Mouse (Mus musculus) splenic B cell, adult 2 months (primary cell): Measurements from ENCODE around the gene Hoxb7.

ENCODE experiments used
- DNase-seq: peaks from one replicate; pipeline ENCODE4 v3.0.0-alpha.2; 2011; ENCODE audit warnings: low read depth, low spot score
- H3K27me3 ChIP-seq: 2 replicates; pipeline ENCODE4 v1.6.1; 2012; ENCODE audit warnings: mild to moderate bottlenecking, low read length, moderate library complexity, mixed read lengths; ENCODE audit not compliant: control insufficient read depth, poor library complexity, insufficient read depth, severe bottlenecking
- H3K36me3 ChIP-seq: 2 replicates; pipeline ENCODE4 v1.6.1; 2012; ENCODE audit warnings: mild to moderate bottlenecking, low read length, moderate library complexity, mixed read lengths; ENCODE audit not compliant: control insufficient read depth, poor library complexity, insufficient read depth, severe bottlenecking

Hoxb7 gene

DNA sequence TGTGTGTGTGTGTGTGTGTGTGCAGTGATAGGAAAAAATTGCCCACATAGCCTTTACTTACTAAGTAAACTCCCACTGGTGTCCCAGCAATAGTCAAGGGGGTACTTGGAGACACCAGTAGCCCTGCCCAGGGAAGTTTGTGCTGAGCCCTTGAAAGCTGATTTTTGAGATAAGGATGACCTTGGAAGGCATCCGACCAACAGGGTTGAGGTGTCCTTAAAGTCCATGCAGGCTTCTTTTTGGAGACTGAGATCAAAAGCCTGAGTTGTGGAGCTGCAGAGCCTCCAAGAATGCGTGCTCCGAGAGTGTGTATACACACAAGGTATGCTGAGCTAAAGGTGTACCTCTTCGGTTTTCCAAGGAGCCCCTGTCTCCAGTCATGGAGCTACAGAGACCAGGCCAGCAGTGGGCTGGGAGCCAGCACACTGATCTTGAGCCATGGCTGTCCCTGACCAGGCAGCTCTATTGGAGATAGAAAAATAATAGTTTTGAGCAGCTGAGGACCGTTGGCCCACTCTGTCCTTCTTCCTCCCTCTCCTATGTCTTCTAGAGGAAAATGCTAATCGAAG lies 24.1 kb upstream of the Hoxb7 start:
- Histone ChIP-seq H3K36me3 (no peaks in the 10 kb centered on the region), H3K27me3 (peaks cover 1% of the 10 kb centered on the region; the same call in 1 of the 2 replicates)
- DNase-seq = no peak

DNA sequence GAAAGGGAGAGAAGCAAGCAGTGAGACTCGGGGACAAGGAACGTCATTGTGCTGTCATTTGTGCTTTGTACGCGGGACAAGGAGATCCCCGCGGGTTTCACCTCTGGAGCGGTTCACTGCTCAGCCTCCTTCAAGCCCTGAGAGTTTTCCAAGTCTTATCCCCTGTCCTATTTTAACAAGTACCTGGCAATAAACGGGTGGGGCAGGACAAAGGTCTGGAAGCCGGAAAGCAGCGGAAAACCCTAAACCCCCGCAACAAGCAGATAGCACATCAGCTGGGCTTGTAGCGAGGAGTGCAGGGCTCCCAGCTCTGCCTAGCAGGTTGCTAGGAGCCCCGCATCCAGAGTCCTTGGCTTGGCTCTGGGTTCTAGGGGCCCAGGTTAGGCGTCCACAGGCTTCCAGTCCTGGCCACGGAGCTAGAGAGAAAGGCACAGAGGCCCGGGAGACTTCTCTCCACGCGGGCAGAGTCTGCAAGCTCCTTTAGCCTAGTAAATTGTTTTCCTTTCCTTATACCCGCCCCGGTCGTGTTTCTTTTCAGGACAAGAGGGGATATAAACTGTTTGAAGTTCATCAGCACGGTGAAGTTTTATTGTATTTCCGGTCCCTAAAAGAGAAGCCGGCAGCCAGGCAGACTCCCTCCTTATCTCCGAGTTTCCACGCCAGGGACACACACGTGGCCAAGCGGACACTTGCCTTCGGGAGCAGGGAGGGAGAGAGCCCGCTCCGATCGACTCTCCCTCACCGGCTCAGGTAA lies 22.6 kb upstream of the Hoxb7 start:
- H3K27me3 ChIP-seq = peaks cover 1% of the 10 kb centered on the region; the same call in 1 of the 2 replicates
- no peak for DNase-seq
- no peaks in the 10 kb centered on the region for H3K36me3 ChIP-seq

GRCm38 (mm10) chr11:96264390-96265020 lies 21.9 kb upstream of the Hoxb7 start:
- H3K27me3 ChIP-seq = peaks cover 1% of the 10 kb centered on the region; the same call in 1 of the 2 replicates

DNA sequence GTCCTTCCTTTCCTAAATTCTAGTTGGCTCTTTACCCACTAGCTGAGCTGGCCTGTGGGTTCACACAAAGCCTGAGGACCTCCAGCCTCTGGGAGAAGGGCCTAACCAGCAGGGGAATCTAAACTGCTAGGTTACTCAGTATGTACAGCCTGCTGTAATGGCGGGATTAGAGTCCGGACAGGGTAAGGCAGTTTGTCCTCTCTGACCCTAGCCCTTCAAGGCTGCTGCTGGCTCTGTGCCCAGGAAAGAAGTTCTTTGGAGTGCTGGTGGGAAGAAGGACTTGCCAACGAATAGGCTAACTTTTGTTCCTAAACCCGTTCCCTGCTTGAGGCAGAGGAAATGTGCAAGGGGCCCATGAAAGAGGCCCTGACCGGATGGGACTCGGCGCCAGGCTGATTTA lies 20.5 kb upstream of the Hoxb7 start:
- H3K36me3 ChIP-seq = no peaks in the 10 kb centered on the region
- no peak for DNase-seq
- H3K27me3 ChIP-seq = peaks cover 4% of the 10 kb centered on the region; the same call in 1 of the 2 replicates

More at GRCm38 (mm10) chr11:96264390-96265020, 21.9 kb upstream of the Hoxb7 start:
- no peak for DNase-seq
- no peaks in the 10 kb centered on the region for H3K36me3 ChIP-seq

GRCm38 (mm10) chr11:96267021-96267920 lies 19.2 kb upstream of the Hoxb7 start:
- peaks cover 4% of the 10 kb centered on the region for H3K27me3 ChIP-seq
- no peak for DNase-seq
- no peaks in the 10 kb centered on the region for H3K36me3 ChIP-seq

- Histone ChIP-seq H3K27me3 (peaks cover 4% of the 10 kb centered on the region), H3K36me3 (no peaks in the 10 kb centered on the region)
- no peak for DNase-seq
These were observed 18.2 kb upstream of the Hoxb7 start for GRCm38 (mm10) chr11:96268031-96268745.

- Histone ChIP-seq H3K27me3 (peaks cover 4% of the 10 kb centered on the region), H3K36me3 (no peaks in the 10 kb centered on the region)
- no peak for DNase-seq
These were observed 16.6 kb upstream of the Hoxb7 start for GRCm38 (mm10) chr11:96269869-96270268.

DNA sequence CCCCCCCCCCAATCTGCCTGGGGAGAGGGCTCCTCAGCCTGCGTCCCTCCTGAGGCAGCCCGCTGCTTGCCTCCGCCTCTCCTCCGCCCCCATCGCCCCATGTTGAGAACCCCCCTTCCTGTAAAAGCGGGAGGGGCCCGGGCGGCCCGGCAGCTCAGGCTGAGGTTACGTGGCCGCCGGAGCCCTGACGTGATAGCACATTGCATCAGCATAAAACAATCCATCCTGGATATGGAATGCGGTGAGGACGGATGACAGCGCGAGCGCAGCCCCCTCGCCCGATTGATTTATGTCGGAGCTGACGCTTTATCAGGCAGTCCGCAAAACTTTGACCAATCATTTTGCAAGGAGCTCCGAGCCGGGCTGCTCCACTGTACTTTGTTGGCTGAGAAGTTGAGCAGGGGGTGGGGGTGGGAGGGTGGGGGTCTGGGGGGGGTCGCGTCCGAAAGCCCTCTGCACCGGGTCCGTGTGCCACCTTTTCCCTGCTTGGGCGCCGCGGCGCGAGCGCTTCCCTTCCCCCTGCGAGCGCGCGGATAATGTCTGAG lies 15.4 kb upstream of the Hoxb7 start, which contains the start of gene Hoxb9:
Gene Hoxb9 (plus strand): TSS at position 462 of the 545 bp plus-strand sequence.
- Histone ChIP-seq H3K36me3 (no peaks in the 10 kb centered on the region), H3K27me3 (peaks cover 3% of the 10 kb centered on the region; the same call in 1 of the 2 replicates)
- no peak for DNase-seq

DNA sequence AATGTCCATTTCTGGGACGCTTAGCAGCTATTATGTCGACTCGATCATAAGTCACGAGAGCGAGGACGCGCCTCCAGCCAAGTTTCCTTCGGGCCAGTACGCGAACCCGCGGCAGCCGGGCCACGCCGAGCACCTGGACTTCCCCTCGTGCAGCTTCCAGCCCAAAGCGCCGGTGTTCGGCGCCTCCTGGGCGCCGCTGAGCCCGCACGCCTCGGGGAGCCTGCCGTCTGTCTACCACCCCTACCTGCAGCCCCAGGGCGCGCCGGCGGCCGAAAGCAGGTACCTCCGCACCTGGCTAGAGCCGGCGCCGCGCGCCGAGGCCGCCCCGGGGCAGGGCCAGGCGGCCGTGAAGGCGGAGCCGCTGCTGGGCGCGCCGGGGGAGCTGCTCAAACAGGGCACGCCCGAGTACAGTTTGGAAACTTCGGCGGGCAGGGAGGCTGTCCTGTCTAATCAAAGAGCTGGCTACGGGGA lies 14.8 kb upstream of the Hoxb7 start:
- Histone ChIP-seq H3K27me3 (peaks cover 4% of the 10 kb centered on the region; the same call in 1 of the 2 replicates), H3K36me3 (no peaks in the 10 kb centered on the region)
- DNase-seq = no peak

- no peak for DNase-seq
- Histone ChIP-seq H3K36me3 (no peaks in the 10 kb centered on the region), H3K27me3 (peaks cover 5% of the 10 kb centered on the region; the same call in 1 of the 2 replicates)
These were observed 14.2 kb upstream of the Hoxb7 start for GRCm38 (mm10) chr11:96272024-96272921.

DNA sequence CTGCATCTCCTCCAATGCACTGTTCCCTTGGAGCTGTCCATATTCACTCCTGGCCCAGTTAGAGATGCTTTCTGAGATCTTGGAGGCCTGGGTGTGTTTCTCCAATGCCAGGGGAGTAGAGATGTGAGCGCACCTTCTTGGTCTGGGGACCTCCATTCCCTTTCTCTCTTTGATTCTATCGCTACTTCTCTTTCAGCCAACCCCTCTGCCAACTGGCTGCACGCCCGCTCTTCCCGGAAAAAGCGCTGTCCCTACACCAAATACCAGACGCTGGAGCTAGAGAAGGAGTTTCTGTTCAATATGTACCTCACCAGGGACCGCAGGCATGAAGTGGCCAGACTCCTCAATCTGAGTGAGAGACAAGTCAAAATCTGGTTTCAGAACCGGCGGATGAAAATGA lies 12.0 kb upstream of the Hoxb7 start:
- DNase-seq = no peak
- H3K27me3 ChIP-seq = peaks cover 5% of the 10 kb centered on the region; the same call in 1 of the 2 replicates
- no peaks in the 10 kb centered on the region for H3K36me3 ChIP-seq

DNA sequence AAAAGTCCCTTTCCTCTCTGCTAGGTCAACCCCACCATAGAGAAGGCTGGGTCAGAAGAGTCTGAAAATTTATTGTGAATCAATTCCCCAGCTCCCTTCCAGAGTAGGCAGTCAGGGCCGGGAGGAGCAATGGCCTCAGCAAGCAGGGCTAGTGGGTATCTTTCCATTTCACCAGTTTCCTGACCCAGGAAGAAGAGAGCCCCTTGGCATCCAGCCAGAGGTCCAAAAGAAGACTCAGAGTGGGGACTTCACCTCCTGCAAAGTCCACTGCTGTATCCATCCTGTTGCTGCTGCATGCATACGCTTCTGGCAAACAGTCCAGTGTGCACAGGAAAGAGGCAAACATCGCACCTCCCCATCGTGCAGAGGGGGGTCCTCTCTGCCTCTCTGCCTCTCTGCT lies 10.5 kb upstream of the Hoxb7 start:
- DNase-seq = no peak
- Histone ChIP-seq H3K36me3 (no peaks in the 10 kb centered on the region), H3K27me3 (peaks cover 4% of the 10 kb centered on the region)
